Mouse (Mus musculus) retina, postnatal 7 days (tissue): ENCODE measurements around the gene Mrps23.
A peak's percentile ranks its signal among the peaks of the same experiment; 100 is the strongest.

Source experiments
- DNase-seq: peaks from one replicate; pipeline ENCODE4 v3.0.0-alpha.2; 2012; ENCODE audit warnings: low read depth, low spot score

The Mrps23 gene

DNA sequence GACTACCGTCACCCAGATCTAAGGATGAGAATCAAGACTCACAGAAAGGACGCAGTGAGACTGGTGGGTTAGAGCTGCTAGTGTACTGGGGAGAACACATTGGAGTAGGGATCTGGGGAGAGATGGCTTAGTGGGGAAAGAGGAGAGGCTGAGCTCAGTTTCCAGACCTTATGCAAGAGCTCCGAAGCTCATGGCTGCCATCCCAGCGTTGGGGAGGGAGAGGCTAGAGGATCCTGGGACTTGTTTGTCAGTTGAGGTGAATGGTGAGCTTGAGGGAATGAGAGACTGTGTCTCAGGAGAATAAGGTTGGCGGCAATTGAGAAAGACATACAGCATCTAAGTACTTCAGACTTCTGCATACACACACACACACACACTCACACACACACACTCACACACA is 44.4 kb downstream of the Mrps23 start:
- no peak for DNase-seq

DNA sequence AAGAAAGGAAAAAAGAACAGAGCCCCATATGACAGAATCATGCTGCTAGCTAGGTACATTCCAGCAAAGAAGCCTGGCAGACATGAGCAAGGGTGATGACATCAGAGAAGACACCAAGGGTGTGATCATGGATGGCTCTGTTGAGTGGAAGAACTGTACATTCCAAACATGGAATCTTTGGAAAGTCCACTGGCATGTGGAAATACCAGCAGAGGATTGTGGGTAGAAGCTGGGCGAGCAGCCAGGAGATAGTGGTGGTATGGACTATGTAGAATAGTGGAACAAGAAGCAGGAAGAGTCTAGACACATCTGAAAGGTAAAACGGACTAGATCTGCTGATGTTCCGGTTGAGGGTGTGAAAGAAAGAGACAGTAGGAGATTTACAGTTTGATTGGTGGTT is 46.4 kb downstream of the Mrps23 start:
- DNase-seq = no peak

DNA sequence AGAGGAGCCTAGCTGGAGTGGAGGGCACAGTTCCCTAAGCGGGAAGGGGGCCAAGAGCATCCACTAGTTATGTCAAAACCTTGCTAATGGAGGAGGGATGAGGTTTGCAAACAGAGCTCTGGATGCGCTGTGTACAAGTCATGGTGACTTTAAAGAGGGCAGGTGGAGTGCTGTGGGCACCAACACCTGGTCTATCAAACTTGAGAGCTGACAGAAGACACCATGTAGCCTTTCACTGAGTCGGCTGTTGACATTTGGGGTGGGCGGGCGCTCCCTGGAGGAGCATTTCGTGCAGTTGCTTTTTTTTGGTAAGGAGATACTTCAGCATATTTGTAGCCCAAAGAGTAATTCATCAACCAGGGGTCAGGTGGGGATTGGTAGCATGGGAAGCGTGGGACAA is 47.1 kb downstream of the Mrps23 start:
- no peak for DNase-seq

DNA sequence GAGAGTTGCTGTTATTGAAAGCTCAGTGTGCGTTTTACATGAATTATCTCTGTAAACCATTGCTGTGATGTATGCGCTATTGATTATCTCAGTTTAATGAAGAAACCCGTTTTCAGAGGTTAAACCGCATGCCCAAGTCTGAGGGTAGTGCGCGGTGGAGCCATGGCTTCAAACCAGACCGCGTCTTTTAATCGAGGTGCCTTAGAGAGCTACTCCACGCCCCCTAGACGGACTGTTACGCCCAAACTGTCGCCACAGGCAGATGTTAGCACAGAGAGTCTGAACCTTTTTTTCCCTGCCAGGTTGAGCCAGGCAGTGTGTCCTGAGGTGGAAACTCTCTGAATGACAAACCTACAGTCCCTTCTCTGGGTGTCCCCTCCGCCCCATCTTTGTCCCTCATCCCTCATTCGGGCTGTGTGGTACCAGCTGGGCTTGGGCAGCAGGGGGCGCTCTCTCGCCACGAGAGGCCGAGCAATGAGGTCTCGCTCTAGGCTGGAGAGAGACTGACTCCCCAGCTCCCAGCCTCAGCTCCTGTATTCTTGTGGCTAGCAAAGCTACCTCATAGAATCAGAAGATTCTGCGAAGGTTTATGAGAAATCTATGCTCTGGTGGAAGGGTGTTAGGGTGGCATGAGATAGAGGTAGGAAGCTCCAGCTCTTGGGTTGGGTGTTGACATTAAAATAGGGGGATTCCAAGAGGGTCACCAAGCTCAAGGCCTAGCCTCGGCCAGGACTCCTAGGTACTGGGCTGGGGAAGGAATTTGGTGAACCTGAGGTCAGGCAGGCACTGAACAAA is 48.0 kb downstream of the Mrps23 start:
- DNase-seq = peak; percentile 69

DNA sequence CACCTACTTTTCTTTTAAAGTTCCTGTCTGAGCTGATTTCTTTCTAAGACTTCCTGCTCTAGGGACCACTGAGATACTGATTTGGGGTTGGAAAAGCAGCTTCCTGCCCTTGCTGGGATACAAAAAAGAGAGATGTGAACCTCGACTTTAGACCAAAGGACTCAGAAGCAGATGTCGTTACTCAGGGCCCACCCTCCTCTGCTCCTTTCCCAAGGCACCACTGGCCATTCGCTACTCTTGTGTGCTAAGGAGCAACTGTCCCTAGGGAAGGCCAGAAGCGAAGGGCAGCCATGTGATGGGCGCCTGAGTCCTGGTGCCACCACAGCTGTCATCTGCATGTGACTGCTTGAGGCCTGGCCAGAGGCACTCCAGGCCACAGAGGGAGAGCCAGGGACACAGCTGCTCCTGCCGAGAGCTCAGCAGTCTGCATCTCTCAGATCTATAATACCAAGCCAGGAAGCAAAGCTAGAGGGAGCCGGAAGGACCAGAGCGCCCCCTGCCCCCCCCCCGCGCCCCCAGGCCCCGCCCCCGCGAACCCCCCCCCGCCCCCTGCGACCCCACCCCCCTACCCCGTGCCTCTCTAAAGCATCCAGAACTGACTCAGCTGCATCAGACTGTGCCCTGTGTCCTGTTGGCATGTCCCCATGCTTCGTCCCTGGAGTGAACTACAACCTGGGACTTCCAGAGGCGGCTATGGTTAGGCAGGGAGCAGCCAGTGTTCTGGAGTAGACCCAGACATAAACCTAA is 48.8 kb downstream of the Mrps23 start:
- DNase-seq = no peak

DNA sequence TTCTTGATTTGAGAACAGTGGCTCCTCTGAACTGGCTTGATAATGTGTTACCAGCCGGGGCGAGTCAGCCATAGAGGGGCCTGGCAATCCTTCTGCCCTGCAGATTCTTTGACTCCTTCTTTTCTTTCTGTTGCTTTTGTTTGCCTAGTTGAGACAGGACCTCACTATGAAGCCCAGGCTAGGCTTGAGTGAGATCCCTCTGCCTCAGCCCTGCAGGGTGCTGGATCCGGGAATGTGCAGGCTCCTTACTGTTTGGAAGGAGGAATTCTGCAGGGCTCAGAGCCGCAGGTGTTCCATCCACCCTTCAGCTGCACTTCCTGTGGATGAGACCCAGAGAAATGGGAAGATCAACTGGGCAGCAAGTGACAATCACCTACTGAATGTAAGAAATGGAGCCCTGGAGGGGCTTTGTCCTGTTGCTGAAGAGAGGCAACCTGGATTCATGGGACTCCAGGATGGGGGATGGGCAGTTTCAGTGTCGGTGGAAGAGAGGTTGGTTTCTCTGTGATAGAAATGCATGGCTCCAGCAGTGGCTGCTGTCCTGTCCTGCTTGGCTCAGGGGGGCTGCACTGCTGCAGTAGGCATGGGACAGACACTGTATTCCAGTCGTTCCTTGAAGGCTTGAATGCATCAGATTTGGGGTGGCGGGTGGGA is 49.5 kb downstream of the Mrps23 start:
- DNase-seq = no peak

DNA sequence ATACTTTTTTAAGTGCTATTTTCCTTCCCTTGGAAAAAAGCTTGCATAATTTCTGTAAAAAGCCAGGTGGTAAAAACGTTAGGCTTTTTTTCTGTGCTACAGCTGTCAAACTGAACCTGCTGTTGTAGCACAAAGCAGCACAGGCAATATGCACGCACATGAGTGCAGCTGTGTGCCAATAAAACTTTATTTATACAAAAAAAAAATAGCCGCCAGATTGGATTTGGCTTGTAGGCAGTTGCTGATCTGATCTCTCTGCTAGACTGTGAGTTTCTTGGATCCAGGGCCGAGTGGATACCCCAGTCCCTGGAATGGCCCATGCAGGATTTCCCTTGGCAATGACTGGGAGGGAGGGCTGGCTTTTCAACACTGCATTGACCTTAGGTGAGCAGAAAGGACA is 53.5 kb downstream of the Mrps23 start:
- DNase-seq = no peak

DNA sequence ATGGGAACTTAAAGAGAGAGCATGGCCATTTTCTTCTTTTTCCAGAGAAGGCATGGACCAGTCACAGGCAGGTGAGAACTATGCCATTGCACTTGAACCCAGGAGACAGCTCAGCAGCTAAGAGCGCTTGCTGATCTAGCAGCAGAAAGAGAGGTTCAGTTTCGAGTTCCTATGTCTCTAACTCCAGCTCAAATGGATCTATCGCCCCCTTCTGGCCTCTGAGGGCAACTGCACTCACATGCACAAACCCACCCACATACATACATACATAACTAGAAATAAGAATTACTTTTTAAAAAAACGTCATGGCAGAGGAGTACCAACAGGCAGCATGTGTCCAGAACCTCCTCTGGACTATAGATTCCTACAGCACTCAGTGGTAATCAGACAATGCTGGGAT is 54.0 kb downstream of the Mrps23 start:
- DNase-seq = no peak

DNA sequence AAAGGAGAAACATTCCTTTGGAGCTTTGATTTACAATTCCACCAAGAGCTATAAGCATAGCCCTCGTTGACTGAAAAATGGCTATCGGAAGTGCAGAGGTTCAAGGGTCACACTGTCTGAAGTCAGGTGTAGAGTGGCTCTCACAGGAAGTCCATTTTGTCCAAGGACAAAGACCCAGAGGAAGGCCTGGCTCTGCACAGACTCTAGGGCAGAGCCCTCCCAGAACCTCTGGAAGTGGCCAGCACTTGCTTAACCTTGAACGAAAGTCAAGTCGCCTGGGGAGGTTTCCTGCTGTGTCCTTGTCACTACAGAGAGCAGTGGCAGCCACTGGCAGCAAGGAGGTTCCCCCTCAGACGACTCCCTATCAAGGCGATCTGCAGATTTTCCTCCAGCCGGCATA is 56.3 kb downstream of the Mrps23 start:
- no peak for DNase-seq
